Mouse (Mus musculus): ENCODE measurements at regions not wholly inside any gene's neighbourhood (a gene's known extent, or its start where the extent isn't known, plus 50 kb on each side); places are given as distances from the start of the nearest gene placed in this dataset.

DNA sequence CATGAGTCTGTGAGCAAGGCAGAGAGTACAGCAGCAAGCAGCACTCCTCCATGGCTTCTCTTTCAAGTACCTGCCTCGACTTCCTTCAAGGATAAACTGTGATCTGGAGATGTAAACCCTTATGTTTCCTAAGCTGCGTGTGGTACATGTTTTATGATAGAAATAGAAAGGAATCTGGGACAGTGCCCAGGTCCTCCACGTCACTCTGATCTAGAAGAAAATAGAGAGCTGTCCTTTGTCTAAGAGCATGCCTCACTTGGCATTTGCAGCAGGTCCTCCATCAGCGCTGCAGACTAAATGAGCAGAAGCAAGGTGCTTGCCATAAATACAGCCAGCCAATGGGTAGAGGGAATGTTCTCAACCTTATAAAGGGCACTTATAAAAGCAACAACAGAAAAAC is 156.3 kb upstream of the Zfp618 start:
- DNase-seq = no peak

DNA sequence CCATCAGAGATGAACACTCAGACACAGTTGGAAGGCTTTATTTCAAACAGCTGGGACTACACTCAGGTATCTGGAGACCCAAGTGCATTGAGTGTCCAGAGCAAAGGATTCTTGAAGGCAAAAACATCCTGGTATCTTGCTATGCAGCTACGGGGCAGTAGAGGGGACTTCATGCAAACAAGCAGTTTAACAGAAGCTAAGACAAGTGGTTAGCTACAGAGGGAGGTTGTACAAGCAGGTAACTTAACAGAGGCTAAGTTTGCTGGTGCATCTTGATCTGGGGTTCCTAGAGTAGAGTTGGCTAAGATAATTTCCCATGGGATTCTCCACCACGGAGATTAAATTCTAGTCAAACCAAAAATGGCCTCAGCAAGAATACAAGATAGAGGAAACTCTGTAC is 145.5 kb upstream of the Zfp618 start:
- no peak for DNase-seq

DNA sequence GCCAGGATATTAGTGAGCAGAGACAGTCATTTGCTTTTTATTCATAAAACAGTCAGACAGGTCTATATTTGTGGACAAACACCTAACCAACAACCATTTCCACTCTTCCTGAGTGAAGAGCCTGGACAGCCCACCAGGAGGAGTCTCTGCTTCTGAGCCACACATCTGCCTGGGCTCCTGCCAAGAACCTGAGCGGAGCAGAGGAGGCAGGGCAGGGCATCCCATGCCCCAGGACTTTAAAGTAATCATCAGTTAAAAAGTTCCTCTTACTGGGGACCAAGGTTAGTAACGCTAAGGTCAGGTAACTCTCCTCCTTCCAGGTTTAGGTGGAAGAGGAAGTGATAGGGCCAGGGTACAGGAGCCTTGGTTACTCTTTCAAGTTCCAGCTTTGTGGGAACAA is 144.1 kb upstream of the Zfp618 start:
- DNase-seq = no peak

DNA sequence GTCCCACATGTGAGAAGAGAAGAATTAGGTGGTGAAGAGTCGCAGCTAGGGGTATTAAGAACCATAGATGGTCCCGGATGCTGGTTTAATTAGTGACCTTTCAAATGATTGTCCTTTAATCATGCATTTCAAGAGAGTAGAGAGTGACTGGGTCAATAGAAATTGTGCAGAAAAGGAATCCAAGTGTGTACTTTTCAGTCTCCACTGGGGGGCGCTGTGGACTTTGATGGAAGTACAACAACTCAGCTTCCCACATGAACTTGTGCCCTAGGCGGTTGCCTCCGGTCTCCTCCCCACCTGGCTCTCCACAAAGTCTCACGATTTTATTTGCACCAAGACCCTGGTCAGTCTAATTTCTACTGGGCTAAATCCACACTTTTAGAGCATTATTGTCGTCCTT is 142.8 kb upstream of the Zfp618 start:
- peak; percentile 19 for DNase-seq

DNA sequence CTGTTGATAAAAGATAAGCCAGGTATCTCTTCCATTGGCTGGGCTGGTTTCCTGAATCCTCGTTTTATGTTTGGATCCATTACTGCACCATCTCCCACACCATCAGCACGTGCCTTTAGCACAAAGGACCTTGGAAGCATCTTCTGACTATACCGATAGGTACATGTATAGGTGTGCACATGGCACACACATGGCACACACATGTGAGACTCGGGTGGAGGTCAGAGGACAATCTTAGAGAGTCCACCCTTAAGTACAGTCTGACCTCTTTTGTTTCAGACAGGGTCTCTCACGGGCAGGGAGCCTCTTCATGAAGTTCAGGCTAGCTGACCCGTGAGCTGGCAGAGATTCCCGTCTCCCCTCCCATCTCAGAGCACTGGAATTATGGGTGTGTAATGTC is 142.3 kb upstream of the Zfp618 start:
- no peak for DNase-seq

DNA sequence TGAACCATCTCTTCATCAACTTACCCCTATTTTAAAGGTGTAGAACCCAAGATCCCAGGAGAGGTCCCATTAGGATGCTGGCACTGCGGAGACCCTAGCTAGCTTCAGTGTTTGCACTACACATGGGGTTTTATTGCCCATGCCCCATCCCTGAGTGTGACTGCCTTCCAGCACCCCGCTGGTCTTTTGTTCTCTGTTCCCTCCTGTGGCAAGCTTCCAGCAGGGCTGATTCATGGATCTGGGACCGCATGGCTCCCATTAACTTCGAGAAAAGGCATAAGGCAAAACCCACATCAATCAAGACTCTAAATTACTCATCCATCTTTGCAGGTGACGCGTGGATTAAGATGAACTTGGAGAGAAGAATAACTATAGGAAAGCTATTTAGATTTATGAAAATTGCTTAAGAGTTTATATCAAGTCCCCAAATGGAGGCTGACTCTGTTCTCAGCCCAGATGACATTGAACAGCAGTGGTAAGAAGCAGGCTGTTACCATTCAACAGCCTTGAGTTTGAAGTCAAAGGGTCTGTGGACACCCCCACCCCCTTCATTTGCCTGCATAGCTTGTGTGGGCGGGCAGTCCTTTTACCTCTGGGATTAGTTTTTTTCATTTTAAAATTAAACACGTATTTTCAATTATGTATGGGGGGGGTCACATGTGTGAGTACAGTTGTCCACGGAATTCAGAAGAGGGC is 141.7 kb upstream of the Zfp618 start:
- DNase-seq = peak; percentile 2

DNA sequence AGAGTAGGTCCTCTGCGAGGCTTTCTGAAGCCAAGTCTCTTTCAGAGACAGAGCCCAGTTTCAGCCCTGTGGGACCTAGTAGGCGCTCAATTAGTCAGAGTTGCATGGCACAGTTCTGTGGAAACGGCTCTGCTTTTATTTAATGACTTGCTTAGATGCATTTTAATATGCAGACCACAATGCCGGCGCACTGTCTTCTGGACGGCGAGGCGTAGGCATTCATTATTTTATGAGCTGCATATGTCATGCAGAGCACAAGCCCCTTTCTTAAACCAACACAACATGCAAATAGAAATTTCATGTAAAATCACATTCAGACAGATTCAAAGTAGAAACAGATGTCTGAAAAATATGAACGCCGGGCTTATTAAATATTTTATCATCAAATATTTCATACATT is 140.8 kb upstream of the Zfp618 start:
- no peak for DNase-seq

DNA sequence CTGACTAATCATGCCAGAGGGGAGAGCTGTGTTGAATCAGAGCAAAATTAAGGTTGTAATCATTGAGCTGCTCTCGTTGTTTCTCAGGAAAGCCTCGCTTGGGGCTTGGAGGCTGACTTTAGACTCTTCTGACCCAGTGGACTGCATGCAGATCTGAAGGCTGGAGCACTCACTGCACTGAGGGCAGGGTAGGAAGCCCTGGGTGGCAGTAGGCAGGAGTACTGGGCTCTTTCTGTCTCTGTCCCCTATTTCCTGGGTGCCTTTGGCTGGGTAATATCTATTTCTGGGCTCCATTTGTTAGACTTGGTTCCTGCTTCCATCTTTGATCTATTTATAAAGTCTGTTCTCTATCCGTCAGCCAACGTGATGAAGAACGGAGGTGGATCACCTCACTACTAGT is 140.1 kb upstream of the Zfp618 start:
- DNase-seq = no peak

DNA sequence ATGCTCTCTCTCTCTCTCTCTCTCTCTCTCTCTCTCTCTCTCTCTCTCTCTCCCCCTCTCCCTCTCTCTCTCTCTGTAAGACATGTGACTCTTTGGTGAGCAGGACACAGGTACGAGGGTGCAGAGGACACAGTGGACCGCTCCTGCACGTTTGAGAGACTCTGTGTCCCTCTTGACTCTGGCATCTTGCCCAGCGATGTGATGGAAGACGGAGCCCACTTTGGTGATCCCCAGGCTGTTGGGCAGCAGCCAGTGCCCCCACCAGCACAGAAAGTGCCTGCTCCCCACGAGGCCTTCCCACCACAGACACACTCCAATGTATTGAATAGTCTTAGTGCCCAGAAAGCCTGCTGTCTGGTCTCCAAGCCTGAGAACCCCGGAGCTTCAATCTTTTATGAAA is 136.4 kb upstream of the Zfp618 start:
- DNase-seq = no peak

DNA sequence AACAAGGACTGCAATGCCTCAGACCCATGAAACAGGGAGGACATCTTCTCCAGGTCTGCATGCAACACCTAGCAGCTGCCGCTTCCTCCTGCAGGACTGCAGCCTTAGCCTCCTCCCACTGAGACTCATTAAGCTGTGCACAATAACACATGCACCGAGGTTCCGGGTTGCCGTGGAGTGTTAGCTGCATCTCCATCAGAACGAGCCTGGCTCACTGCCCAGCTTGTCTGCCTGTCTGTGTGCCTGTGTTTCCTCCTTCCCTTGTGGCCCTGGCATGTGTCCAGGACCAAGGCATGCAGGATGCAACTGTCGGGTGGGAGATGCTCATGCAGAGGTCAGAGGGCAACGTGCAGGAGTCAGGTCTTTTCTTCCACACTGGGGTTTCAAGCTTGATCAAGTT is 131.4 kb upstream of the Zfp618 start:
- no peak for DNase-seq

DNA sequence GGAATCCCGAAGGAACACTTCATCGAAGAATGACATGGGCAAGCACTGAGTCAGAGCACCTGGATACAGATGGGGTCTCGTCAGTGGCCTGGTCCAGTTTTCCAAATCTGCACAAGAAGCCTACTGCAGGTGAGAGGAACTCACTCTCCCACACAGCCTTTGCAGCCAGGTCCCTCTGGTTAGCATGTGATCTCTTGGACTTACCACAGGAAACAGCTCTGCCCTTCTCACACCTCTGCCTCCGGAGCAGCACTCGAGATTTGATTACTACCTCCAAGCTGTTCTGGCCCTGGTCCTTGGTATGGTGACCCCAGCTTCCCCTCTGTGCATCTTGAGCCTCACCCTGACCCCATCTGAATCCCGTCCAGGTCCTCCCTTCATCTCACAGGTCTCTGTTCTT is 128.5 kb upstream of the Zfp618 start:
- no peak for DNase-seq

DNA sequence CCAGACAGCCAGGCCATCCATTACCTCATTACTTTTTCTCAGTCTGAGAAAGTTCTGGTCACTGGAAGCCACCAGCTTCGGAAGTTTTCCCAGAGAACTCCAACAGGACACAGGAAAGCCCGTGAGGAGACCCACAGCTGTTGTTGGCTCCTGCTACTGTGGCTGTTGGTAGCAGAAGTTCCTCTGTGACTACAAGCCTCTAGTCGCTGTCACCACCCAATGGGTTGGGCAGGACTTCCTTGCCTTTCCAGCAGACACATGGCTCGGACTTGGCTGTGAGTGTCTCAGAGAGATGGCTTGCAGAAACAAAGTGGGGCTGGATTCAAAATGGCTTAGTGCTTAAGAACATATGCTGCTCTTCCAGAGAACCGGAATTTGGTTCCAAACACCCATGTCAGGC is 114.8 kb upstream of the Zfp618 start:
- no peak for DNase-seq

DNA sequence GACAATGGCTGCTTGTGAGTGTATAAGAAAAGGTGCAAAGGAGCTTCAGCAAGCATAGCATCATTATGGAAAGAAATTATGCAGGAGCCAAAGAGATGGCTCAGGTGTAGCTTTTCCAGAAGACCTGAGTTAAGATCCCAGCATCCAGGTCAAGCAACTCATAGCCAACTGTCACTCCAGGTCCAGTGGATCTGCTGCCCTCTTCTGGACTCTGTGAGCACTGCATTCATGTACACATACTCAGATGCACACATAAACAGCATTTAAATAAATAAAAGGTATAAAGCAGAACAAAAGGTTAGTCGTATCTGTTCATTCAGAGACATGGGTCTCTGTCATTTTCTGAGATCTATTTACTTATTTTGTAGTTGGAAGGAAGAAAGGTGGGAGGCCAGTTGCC is 112.0 kb upstream of the Zfp618 start:
- DNase-seq = no peak

DNA sequence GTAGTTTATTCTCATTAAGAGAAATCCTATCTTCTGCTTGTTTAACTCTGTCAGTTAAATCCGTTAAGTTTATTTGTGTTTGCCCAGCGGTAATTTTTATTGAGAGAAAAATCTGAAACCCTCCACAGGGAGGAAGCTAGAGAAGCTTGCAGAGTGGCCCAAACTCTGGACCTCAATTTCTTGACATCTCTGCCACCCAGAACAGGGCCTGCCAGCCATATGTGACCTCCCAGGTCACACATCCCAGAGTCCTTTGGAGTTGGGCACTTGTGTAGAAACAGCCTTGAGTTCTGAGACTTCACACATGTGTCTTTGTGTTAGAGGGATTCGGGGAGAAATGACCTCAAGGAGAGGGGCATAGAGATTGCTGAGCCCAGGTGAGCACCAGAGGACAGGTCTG is 109.0 kb upstream of the Zfp618 start:
- no peak for DNase-seq

DNA sequence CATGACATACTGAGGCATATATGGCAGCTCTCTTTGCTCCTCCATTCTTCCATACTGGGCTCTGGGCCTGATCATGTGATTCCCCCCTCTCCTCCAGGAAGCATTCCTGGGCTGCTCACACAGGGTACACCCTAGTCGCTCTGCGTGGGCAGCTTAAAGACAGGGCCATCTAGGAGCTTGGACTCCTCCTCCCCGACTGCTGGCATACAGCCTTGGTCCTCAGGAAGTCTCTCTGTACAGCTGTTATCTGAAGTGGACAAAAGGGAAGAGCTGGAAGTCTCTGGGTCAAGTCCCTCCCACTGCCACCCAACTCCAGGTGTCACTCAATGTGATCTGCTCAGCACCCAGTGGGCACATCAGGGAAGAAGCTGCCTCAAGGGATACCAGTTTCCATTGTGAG is 102.6 kb upstream of the Zfp618 start:
- no peak for DNase-seq

DNA sequence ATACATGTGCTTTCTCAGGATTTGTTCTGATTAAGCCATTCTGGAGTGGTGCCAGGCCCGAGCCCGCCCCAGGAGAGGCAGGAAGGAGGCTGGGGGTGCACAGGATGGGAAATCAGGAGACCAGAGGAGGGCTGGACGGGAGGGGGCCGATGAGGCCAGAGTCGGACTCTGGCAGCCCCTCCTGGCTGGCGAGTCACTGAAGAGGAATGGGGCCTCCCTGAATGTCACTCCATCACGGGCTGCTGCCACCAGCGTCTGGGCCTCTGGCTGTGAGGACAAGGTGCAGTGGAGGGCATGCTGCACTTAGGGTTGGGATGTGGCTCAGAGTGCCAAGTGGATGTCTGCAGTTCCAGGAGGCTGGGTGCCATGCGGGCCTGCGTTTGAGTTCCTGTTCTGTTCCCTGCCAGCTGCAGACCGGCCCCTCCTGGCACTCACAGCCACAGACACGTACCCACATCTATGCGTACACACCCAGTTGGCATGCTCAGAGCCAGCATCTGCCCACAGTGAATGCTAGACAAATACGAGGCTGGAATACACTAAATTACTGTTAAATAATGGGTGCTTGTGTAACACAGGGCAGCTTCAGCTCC is 94.9 kb upstream of the Zfp618 start:
- no peak for DNase-seq

DNA sequence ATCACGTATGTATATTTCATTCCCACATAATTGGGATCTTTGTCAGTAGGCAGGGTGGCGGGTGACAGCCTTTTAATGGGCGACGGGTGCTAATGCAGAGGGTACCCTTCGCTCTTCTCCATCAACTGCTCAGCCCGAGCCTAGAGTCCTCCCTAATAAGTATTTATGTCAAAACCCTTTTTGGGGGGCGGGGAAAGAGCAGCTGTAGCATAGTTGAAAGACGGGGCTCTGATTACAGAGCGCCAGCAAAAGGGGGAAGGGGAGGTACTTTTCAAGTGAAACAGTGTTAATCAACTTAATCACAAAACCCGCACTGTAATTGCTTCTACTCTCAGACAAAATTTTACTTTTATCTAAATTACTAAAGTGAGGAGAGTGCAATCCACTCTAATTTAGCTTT is 92.8 kb upstream of the Zfp618 start:
- DNase-seq = no peak

DNA sequence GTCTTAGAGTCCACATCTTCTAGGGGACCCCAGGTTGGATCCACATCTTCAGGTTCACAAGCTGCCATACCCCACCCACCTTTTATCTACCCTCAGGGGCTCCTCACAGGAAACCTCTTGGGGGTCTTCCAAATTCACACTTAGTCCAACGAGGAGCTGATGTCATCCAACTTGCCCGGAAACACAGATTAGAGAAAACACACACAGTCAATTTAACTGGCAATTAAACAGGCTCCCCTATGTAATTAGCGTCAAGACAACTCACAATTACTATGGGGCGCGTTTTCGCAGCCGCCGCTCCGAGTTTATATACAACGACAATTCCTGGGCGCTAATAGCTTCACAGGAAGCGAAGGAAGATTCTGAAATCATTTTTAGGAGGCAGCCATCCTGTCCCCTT is 91.4 kb upstream of the Zfp618 start:
- DNase-seq = no peak

DNA sequence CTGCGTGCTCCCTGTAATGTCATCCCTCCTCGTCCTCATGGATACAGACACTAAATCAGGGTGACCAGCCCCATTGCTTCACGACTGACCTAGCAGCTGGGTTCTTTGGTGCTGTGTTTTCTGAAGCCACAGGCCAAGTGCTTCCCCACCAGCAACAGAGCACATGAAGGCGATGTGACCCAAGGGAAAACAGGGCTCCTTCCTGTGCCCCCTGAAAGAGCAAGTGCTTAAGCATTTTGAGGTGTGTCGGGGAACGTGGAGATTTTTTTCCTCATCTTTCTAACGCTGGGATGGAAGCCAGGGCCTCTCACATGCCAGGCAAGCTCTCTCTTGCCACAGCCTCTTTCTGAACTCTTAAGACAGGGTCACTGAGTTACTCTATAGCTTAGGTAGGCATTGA is 87.3 kb upstream of the Zfp618 start:
- DNase-seq = no peak

DNA sequence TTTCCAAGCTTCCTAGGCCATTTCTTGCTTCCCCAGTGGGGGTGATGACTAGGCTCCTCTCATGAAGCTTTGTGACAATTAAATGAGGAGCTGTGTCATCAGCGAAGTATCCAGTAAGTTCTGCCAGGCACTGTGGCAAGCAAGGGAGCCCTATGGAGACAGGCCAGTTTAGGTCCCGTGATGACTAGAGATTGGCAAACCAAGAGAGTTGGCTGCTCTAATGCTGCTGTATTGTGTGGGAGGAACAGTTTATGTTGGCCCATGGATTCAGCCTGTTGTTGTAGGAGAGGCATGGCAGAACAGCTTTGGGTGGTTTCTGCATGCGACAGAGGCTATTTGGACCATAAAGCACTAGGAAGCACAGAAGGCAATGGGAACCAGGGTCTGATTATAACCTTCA is 86.4 kb upstream of the Zfp618 start:
- DNase-seq = no peak

DNA sequence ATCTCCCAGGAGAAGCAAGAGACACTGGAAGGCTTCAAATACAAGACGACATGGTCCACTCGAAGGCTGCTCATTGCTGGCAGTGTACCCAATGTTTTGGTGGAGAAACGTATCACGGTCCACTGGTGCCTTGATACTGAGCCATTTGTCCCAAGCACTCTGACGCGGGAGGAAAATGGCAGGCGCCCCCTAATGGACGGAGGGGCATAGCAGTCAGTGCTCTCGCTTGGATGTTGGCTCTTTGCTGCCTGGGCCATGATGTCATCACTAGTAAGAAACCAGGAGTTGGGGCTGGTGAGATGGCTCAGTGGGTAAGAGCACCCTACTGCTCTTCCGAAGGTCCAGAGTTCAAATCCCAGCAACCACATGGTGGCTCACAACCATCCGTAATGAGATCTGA is 83.5 kb upstream of the Zfp618 start:
- DNase-seq = no peak

DNA sequence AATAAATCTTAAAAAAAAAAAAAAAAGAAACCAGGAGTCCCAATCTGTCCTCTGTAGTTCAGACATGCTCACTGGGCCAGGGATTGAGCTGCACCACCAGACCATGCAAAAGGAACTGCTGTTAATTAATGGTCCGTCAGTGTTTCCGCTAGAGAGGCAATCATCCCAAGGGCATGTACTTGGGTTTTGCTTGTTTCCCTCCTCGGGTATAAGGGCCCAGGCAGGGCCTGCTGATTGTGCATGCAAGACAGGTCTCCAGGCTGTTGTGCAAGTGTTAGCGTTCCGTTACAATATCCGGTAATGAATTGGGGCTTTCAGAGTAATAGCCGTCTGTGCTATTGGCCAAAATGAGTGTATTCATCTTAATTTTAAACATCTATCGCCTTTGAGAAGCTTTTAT is 83.1 kb upstream of the Zfp618 start:
- DNase-seq = no peak

DNA sequence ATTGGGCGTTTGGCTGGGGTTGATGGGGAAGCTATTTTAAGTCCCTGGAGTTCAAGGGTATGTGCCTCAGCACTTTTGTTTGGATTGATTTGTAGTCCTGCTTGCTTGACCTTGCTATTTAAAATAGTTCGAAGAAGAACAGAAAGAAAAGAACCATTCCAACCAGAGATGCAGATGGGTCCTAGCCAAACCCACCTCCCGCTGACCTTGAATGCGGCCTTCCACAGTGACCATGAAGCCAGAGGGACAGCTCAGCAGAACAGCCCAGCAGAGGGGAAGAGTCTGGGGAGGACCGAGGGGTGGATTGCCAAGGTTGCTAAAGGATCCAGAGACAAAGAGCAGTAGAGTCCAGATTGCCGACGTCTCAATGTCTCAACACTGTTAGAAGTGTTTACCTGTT is 76.6 kb upstream of the Zfp618 start:
- DNase-seq = no peak

DNA sequence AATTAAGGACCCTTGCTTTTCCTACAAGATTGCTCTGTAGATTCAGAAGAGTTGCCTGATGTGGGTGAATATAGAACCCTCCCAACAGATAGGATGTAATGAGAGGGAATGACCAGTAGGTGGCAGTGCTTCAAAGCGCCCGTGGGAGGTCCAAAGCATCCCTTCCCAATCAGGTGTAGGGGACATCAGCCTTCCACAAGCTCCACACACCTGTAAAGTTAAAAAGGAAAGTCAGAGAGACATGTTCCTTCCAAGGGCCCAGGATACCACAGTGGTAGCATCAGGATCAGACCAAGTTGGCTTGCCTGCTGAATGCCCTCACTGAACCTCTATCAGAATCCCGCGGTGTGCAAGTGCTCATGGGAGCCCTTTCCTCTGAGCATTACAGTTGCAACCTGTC is 75.7 kb upstream of the Zfp618 start:
- no peak for DNase-seq

Measured in cerebellum, adult 11 months (tissue).